Mouse (Mus musculus) heart, embryonic 14.5 days (tissue): ENCODE measurements at regions not wholly inside any gene's neighbourhood (a gene's known extent, or its start where the extent isn't known, plus 50 kb on each side); places are given as distances from the start of the nearest gene placed in this dataset.

Experiments used
- ATAC-seq: fragments of 200-750 bp; cut with Nextera tagmentation; 2 replicates; pipeline ENCODE4 v1.8.0; 2017; ENCODE audit warnings: low read depth, moderate TSS enrichment; ENCODE audit not compliant: insufficient number of reproducible peaks, insufficient read depth, low FRiP score
- H3K27ac ChIP-seq, 2 experiments: fragments of 200-500 bp in 1 of 2; fragments of 300-500 bp in 1 of 2; sonication (generic) in 1 of 2; replicated peaks in 1 of 2; 2 replicates each; pipeline ENCODE4 v1.5.1; 2012 to 2014; ENCODE audit warnings: low read depth in 2 of 2, low read length in 2 of 2, control low read depth in 1 of 2, mild to moderate bottlenecking in 1 of 2, mixed read lengths in 1 of 2; ENCODE audit not compliant: control insufficient read depth in 1 of 2, insufficient read depth in 1 of 2
- H3K27me3 ChIP-seq: fragments of 300-500 bp; sonication (generic); 2 replicates; pipeline ENCODE4 v1.6.1; 2014; ENCODE audit warnings: mild to moderate bottlenecking, low read length, control low read depth; ENCODE audit not compliant: control insufficient read depth, insufficient read depth
- H3K36me3 ChIP-seq: fragments of 300-500 bp; sonication (generic); 2 replicates; pipeline ENCODE4 v1.6.1; 2014; ENCODE audit warnings: mild to moderate bottlenecking, control low read depth, low read length, mixed read lengths; ENCODE audit not compliant: control insufficient read depth, insufficient read depth
- H3K4me1 ChIP-seq, 2 experiments: fragments of 200-500 bp in 1 of 2; fragments of 300-500 bp in 1 of 2; sonication (generic) in 1 of 2; 2 replicates each; pipeline ENCODE4 v1.6.1; 2012 to 2014; ENCODE audit warnings: low read length in 2 of 2, control low read depth in 1 of 2, mixed read lengths in 1 of 2; ENCODE audit not compliant: control insufficient read depth in 2 of 2, insufficient read depth in 2 of 2
- H3K4me2 ChIP-seq: fragments of 300-500 bp; sonication (generic); 2 replicates; pipeline ENCODE4 v1.6.1; 2014; ENCODE audit warnings: mild to moderate bottlenecking, low read length
- H3K4me3 ChIP-seq, 2 experiments: fragments of 200-500 bp in 1 of 2; fragments of 300-500 bp in 1 of 2; sonication (generic) in 1 of 2; 2 replicates each; pipeline ENCODE4 v1.5.1; 2012 to 2014; ENCODE audit warnings: low read length in 2 of 2, mild to moderate bottlenecking in 2 of 2, control low read depth in 1 of 2, low read depth in 1 of 2, moderate library complexity in 1 of 2; ENCODE audit not compliant: control insufficient read depth in 1 of 2, insufficient read depth in 1 of 2
- H3K9ac ChIP-seq: fragments of 300-500 bp; sonication (generic); 2 replicates; pipeline ENCODE4 v1.6.1; 2014; ENCODE audit warnings: mild to moderate bottlenecking, low read length
- H3K9me3 ChIP-seq: fragments of 300-500 bp; sonication (generic); 2 replicates; pipeline ENCODE4 v1.6.1; 2016; ENCODE audit warnings: low read length, control low read depth; ENCODE audit not compliant: control insufficient read depth
- WGBS: fragments of 180-500 bp; shearing (Covaris S2); extraction: QIAGEN DNeasy Blood & Tissue Kit; methylation state at CpG from one replicate; pipeline ENCODE4 v1.1.7; 2014; 5-methylcytosine and 5-hydroxymethylcytosine counted together

- ATAC-seq: no peak
- WGBS: 33% methylated on average over 14 of the region's 14 CpGs
- H3K9ac ChIP-seq: no peak overlapping the region
- H3K4me2 ChIP-seq: peak overlapping the region; percentile 8; the same call in 1 of the 2 replicates
- no peaks in the 10 kb centered on the region for H3K36me3 ChIP-seq
- H3K27ac ChIP-seq: peak overlapping the region; percentile 58 to 61
- peaks cover 8 to 11% of the 10 kb centered on the region in 2 experiments; a peak in 3 of 4 replicates for H3K4me1 ChIP-seq
- no peaks in the 10 kb centered on the region for H3K9me3 ChIP-seq
- H3K4me3 ChIP-seq: no peak overlapping the region
- no peaks in the 10 kb centered on the region for H3K27me3 ChIP-seq
Observed at GRCm38 (mm10) chr9:43504270-43504932, 193.8 kb downstream of the Trim29 start.

- no peaks in the 10 kb centered on the region for H3K9me3 ChIP-seq
- H3K9ac ChIP-seq: no peak overlapping the region; the same call in 1 of the 2 replicates
- H3K27me3 ChIP-seq: no peaks in the 10 kb centered on the region
- peaks cover 8 to 11% of the 10 kb centered on the region in 2 experiments; a peak in 3 of 4 replicates for H3K4me1 ChIP-seq
- no peak overlapping the region for H3K4me3 ChIP-seq
- H3K36me3 ChIP-seq: no peaks in the 10 kb centered on the region
- WGBS: 31% methylated on average over 4 of the region's 4 CpGs
- H3K4me2 ChIP-seq: no peak overlapping the region
- H3K27ac ChIP-seq: no peak overlapping the region
- no peak for ATAC-seq
Observed at GRCm38 (mm10) chr9:43505856-43506255, 195.2 kb downstream of the Trim29 start.

DNA sequence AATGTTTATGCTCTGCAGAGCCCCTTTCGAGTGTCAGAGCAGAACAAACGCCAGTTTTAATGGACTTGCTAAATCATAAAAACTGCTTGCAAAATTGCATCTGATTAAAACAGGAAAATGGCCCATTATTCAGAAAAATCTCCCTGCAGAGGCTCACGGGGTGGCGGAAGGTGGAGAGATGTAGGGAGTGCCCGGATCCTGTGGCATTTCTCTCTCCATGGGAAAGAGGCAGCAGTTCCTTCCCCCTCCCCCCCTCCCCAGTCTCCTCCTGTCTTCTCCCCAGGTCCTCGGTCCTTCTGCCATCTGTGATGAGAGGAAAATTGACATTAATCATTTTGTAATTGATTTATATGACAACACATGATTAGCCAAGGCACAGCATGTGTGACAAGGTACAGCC is 195.6 kb downstream of the Trim29 start:
- Histone ChIP-seq H3K36me3 (no peaks in the 10 kb centered on the region), H3K27ac (no peak overlapping the region), H3K9ac (no peak overlapping the region), H3K4me1 (peaks cover 8 to 11% of the 10 kb centered on the region in 2 experiments; a peak in 3 of 4 replicates), H3K4me3 (no peak overlapping the region), H3K9me3 (no peaks in the 10 kb centered on the region), H3K4me2 (no peak overlapping the region), H3K27me3 (no peaks in the 10 kb centered on the region)
- 55% methylated on average over 6 of the region's 6 CpGs for WGBS
- no peak for ATAC-seq

- Histone ChIP-seq H3K9me3 (peaks cover 6% of the 10 kb centered on the region; the same call in 1 of the 2 replicates), H3K36me3 (no peaks in the 10 kb centered on the region), H3K4me2 (no peak overlapping the region), H3K4me1 (no peaks in the 10 kb centered on the region; a peak in 1 of 4 replicates), H3K27ac (no peak overlapping the region), H3K9ac (no peak overlapping the region), H3K27me3 (no peaks in the 10 kb centered on the region), H3K4me3 (no peak overlapping the region)
- 70% methylated on average over 6 of the region's 6 CpGs for WGBS
- no peak for ATAC-seq
Observed at GRCm38 (mm10) chr9:43512806-43513205, 202.2 kb downstream of the Trim29 start.

- 57% methylated on average over 16 of the region's 16 CpGs for WGBS
- H3K9ac ChIP-seq: no peak overlapping the region
- 0 out of 2 replicates have a peak, but pooled peaks have one; percentile 43 for ATAC-seq
- peaks cover 6% of the 10 kb centered on the region; the same call in 1 of the 2 replicates for H3K9me3 ChIP-seq
- no peak overlapping the region for H3K4me2 ChIP-seq
- H3K4me1 ChIP-seq: no peaks in the 10 kb centered on the region; a peak in 1 of 4 replicates
- H3K4me3 ChIP-seq: no peak overlapping the region
- no peaks in the 10 kb centered on the region for H3K27me3 ChIP-seq
- no peak overlapping the region for H3K27ac ChIP-seq
- H3K36me3 ChIP-seq: no peaks in the 10 kb centered on the region
Observed at GRCm38 (mm10) chr9:43514731-43515458, 204.2 kb downstream of the Trim29 start.

DNA sequence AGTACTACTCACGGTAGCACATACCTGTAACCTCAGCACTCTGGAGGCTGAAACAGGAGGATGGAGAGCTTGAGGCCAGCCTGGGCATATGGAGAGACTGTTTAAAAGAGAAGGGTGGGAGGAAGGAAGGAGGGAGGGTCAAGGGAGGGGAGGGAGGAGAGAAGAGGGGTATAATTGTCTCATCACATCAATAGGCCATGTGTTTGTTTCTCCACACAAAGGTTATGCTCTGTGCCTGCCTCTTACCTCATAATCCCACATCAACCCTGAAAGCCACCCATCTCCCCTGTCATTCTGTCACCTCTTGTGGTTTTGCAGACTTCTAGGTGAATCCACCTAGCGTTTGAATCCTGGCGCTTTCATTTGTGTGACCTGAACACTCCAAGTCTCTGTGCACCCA is 210.3 kb downstream of the Trim29 start:
- H3K4me3 ChIP-seq: no peak overlapping the region
- no peak overlapping the region for H3K27ac ChIP-seq
- H3K9me3 ChIP-seq: peaks cover 6% of the 10 kb centered on the region; the same call in 1 of the 2 replicates
- H3K36me3 ChIP-seq: no peaks in the 10 kb centered on the region
- no peak overlapping the region for H3K9ac ChIP-seq
- H3K4me2 ChIP-seq: no peak overlapping the region
- peaks cover 0 to 2% of the 10 kb centered on the region in 2 experiments; a peak in 1 of 4 replicates for H3K4me1 ChIP-seq
- no peaks in the 10 kb centered on the region for H3K27me3 ChIP-seq
- 78% methylated on average over 3 of the region's 3 CpGs for WGBS
- ATAC-seq: no peak

GRCm38 (mm10) chr9:43524947-43525565 is 214.4 kb downstream of the Trim29 start:
- ATAC-seq: no peak
- no peak overlapping the region for H3K27ac ChIP-seq
- H3K4me2 ChIP-seq: no peak overlapping the region
- no peaks in the 10 kb centered on the region for H3K27me3 ChIP-seq
- H3K36me3 ChIP-seq: no peaks in the 10 kb centered on the region
- no peak overlapping the region for H3K4me3 ChIP-seq
- no peaks in the 10 kb centered on the region for H3K9me3 ChIP-seq
- no peak overlapping the region for H3K9ac ChIP-seq
- WGBS: 41% methylated on average over 4 of the region's 4 CpGs
- H3K4me1 ChIP-seq: peaks cover 0 to 2% of the 10 kb centered on the region in 2 experiments; a peak in 1 of 4 replicates
